Mouse (Mus musculus): ENCODE measurements around the gene Btbd35f29. TPM values are rescaled to one million over a fixed set of nuclear protein-coding genes. Genes with fewer than 3 reads are reported as not detected.
"Not testable (repeated sequence)": the region's sequence is repeated elsewhere in the genome, so short reads cannot be mapped to it uniquely, and the experiment has no call there.

The Btbd35f29 gene
- not detected in 2 replicates for polyA plus RNA-seq (2011; ENCODE audit: insufficient read depth, insufficient read length, low replicate concordance, missing spikeins)

- WGBS, result no CpG with 5 or more reads among the region's 4 CpGs
- H3K4me3 ChIP-seq (replicated peaks; ENCODE audit: control insufficient read depth, low read depth, low read length); H3K4me1 ChIP-seq (ENCODE audit: control insufficient read depth, insufficient read depth, low read length); H3K27ac ChIP-seq (ENCODE audit: control insufficient read depth, insufficient read depth, low read depth, low read length, poor library complexity): not testable (repeated sequence)
Observed at GRCm38 (mm10) chrX:31117374-31117773, at the start of gene Btbd35f29. Gene Btbd35f29 (plus strand): TSS chrX:31117674.

- not testable (repeated sequence) for H3K4me1 ChIP-seq (ENCODE audit: control insufficient read depth, insufficient read depth, low read length); H3K4me3 ChIP-seq (replicated peaks; ENCODE audit: control insufficient read depth, low read depth, low read length); H3K27ac ChIP-seq (ENCODE audit: control insufficient read depth, insufficient read depth, low read depth, low read length, poor library complexity)
- 66% methylated on average over 2 of the region's 2 CpGs for WGBS
Observed at GRCm38 (mm10) chrX:31141416-31141815, 23.9 kb downstream of the Btbd35f29 start.

- H3K4me3 ChIP-seq (replicated peaks; ENCODE audit: control insufficient read depth, low read depth, low read length); H3K27ac ChIP-seq (ENCODE audit: control insufficient read depth, insufficient read depth, low read depth, low read length, poor library complexity); H3K4me1 ChIP-seq (ENCODE audit: control insufficient read depth, insufficient read depth, low read length): not testable (repeated sequence)
Observed at GRCm38 (mm10) chrX:31145144-31145543, 27.7 kb downstream of the Btbd35f29 start.

- not testable (repeated sequence) for H3K4me1 ChIP-seq (ENCODE audit: control insufficient read depth, insufficient read depth, low read length); H3K27ac ChIP-seq (ENCODE audit: control insufficient read depth, insufficient read depth, low read depth, low read length, poor library complexity); H3K4me3 ChIP-seq (replicated peaks; ENCODE audit: control insufficient read depth, low read depth, low read length)
- whole genome bisulfite sequencing, result 75% methylated on average over 1 of the region's 1 CpGs
Observed at GRCm38 (mm10) chrX:31145835-31146234, 28.4 kb downstream of the Btbd35f29 start.

- not testable (repeated sequence) for H3K4me3 ChIP-seq (replicated peaks; ENCODE audit: control insufficient read depth, low read depth, low read length); H3K4me1 ChIP-seq (ENCODE audit: control insufficient read depth, insufficient read depth, low read length); H3K27ac ChIP-seq (ENCODE audit: control insufficient read depth, insufficient read depth, low read depth, low read length, poor library complexity)
- 74% methylated on average over 2 of the region's 2 CpGs for WGBS
Observed at GRCm38 (mm10) chrX:31158534-31159085, 41.1 kb downstream of the Btbd35f29 start.

GRCm38 (mm10) chrX:31159450-31160322 is 42.2 kb downstream of the Btbd35f29 start:
- H3K27ac ChIP-seq (ENCODE audit: control insufficient read depth, insufficient read depth, low read depth, low read length, poor library complexity); H3K4me3 ChIP-seq (replicated peaks; ENCODE audit: control insufficient read depth, low read depth, low read length); H3K4me1 ChIP-seq (ENCODE audit: control insufficient read depth, insufficient read depth, low read length): not testable (repeated sequence)
- 57% methylated on average over 2 of the region's 2 CpGs for WGBS

GRCm38 (mm10) chrX:31160554-31160953 is 43.1 kb downstream of the Btbd35f29 start:
- WGBS, result 67% methylated on average over 4 of the region's 4 CpGs
- H3K27ac ChIP-seq (ENCODE audit: control insufficient read depth, insufficient read depth, low read depth, low read length, poor library complexity); H3K4me3 ChIP-seq (replicated peaks; ENCODE audit: control insufficient read depth, low read depth, low read length); H3K4me1 ChIP-seq (ENCODE audit: control insufficient read depth, insufficient read depth, low read length): not testable (repeated sequence)

GRCm38 (mm10) chrX:31162638-31163037 is 45.2 kb downstream of the Btbd35f29 start:
- H3K4me1 ChIP-seq (ENCODE audit: control insufficient read depth, insufficient read depth, low read length); H3K4me3 ChIP-seq (replicated peaks; ENCODE audit: control insufficient read depth, low read depth, low read length); H3K27ac ChIP-seq (ENCODE audit: control insufficient read depth, insufficient read depth, low read depth, low read length, poor library complexity): not testable (repeated sequence)
- 70% methylated on average over 3 of the region's 3 CpGs for WGBS

GRCm38 (mm10) chrX:31165193-31165592 is 47.7 kb downstream of the Btbd35f29 start:
- not testable (repeated sequence) for H3K4me1 ChIP-seq (ENCODE audit: control insufficient read depth, insufficient read depth, low read length); H3K27ac ChIP-seq (ENCODE audit: control insufficient read depth, insufficient read depth, low read depth, low read length, poor library complexity); H3K4me3 ChIP-seq (replicated peaks; ENCODE audit: control insufficient read depth, low read depth, low read length)
- WGBS, result 84% methylated on average over 3 of the region's 3 CpGs

Other genes with a start within 250 kb of the Btbd35f29 start
- not detected in 2 replicates for gene Spin2f, start 136.2 kb downstream of the Btbd35f29 start, polyA plus RNA-seq (2011; ENCODE audit: insufficient read depth, insufficient read length, low replicate concordance, missing spikeins)
- not detected in 2 replicates for gene Btbd35f26, start 218.8 kb downstream of the Btbd35f29 start, polyA plus RNA-seq (2011; ENCODE audit: insufficient read depth, insufficient read length, low replicate concordance, missing spikeins)